Mouse (Mus musculus) thymus, adult 2 months (tissue): ENCODE data around the gene Mgat4b.

Source experiments
- CTCF ChIP-seq: fragments of 200-500 bp; IDR thresholded peaks from 2 replicates; pipeline ENCODE4 v1.5.1; 2012; ENCODE audit warnings: mild to moderate bottlenecking, control low read depth, low read length, moderate library complexity, borderline replicate concordance; ENCODE audit not compliant: control insufficient read depth, poor library complexity, insufficient read depth; ENCODE audit errors: extremely low read depth
- POLR2A ChIP-seq: fragments of 200-500 bp; IDR thresholded peaks from 2 replicates; pipeline ENCODE4 v1.6.1; 2012; ENCODE audit warnings: mild to moderate bottlenecking, low read length, control low read depth, moderate library complexity; ENCODE audit not compliant: control insufficient read depth, poor library complexity, insufficient read depth; ENCODE audit errors: extremely low read depth

DNA sequence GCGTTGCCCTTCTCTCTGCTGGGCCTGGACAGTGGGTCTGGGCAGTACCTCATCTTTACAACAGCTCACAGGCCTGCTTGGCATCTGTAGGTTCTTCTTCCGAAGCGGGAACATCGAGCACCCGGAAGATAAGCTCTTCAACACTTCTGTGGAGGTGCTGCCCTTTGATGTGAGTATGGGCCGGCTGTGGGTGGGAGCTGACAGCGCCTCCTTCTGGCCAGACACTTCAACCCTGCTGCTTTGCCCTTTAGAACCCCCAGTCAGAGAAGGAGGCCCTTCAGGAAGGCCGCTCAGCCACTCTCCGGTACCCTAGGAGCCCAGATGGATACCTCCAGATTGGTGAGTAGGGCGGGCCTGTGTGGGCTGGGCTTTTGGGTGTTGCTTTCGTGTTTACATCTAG lies 23.3 kb downstream of the Mgat4b start:
- TF ChIP-seq CTCF: no peak
- no peak for TF ChIP-seq POLR2A
